Mouse (Mus musculus) liver, embryonic 16.5 days (tissue): ENCODE data around the gene Kitl. TPM values are rescaled to one million over a fixed set of nuclear protein-coding genes. Genes with fewer than 3 reads are reported as not detected.

Experiments
- ATAC-seq: fragments of 200-750 bp; cut with Nextera tagmentation; 2 replicates; pipeline ENCODE4 v1.8.0; 2017; ENCODE audit warnings: low read depth, mild to moderate bottlenecking, moderate number of reproducible peaks, moderate library complexity
- H3K27ac ChIP-seq: fragments of 300-500 bp; sonication (generic); 2 replicates; pipeline ENCODE4 v1.5.1; 2014; ENCODE audit warnings: mild to moderate bottlenecking, low read length
- H3K27me3 ChIP-seq: fragments of 300-500 bp; sonication (generic); 2 replicates; pipeline ENCODE4 v1.6.1; 2014; ENCODE audit warnings: low read depth, low read length, mixed read lengths; ENCODE audit not compliant: control insufficient read depth, insufficient read depth
- H3K36me3 ChIP-seq: fragments of 300-500 bp; sonication (generic); 2 replicates; pipeline ENCODE4 v1.6.1; 2014; ENCODE audit warnings: mild to moderate bottlenecking; ENCODE audit not compliant: control insufficient read depth, insufficient read depth
- H3K4me1 ChIP-seq: fragments of 300-500 bp; sonication (generic); 2 replicates; pipeline ENCODE4 v1.6.1; 2014; ENCODE audit warnings: low read depth, low read length, mixed read lengths; ENCODE audit not compliant: control insufficient read depth
- H3K4me2 ChIP-seq: fragments of 300-500 bp; sonication (generic); 2 replicates; pipeline ENCODE4 v1.6.1; 2014; ENCODE audit warnings: low read depth, low read length, mixed read lengths
- H3K4me3 ChIP-seq: fragments of 300-500 bp; sonication (generic); 2 replicates; pipeline ENCODE4 v1.5.1; 2014; ENCODE audit warnings: low read depth, mild to moderate bottlenecking, low read length
- H3K9ac ChIP-seq: fragments of 300-500 bp; sonication (generic); 2 replicates; pipeline ENCODE4 v1.6.1; 2014; ENCODE audit warnings: low read depth, low read length
- H3K9me3 ChIP-seq: fragments of 300-500 bp; sonication (generic); replicated peaks from 2 replicates; pipeline ENCODE4 v1.6.1; 2016; ENCODE audit warnings: low read length; ENCODE audit not compliant: control insufficient read depth
- WGBS: fragments of 180-500 bp; shearing (Covaris S2); extraction: QIAGEN DNeasy Blood & Tissue Kit; methylation state at CpG from one replicate; pipeline ENCODE4 v1.1.7; 2014; ENCODE audit not compliant: insufficient replicate concordance; 5-methylcytosine and 5-hydroxymethylcytosine counted together
- polyA plus RNA-seq: library from polyadenylated mRNA; unstranded; fragments of >200 nt; fragmentation: Nextera tagmentation; extraction: Ambion mirVana; gene quantifications from 2 replicates; pipeline ENCODE4 v1.2.1, GENCODE M21; 2015

Kitl gene
- polyA plus RNA-seq, 1 experiment from 2014 or later, result 6.3 TPM

DNA sequence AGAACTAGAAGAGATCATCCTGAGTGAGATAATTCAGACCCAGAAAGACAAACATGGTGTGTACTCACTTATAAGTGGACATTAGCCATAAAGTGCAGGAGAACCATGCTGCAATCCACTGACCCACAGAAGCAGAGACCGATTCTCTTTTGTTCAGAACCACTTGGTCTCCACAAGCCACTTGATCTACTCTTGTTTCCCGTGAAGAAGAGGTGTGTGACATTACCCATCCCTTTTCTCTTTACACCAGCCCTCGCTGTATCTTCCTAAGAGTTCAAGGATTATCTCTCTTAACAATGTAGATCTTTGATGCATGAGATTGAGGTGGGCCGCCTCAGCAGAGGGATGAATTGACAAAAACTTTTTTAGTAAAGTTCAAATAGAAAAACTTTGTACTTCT, 11.6 kb upstream of the Kitl start:
- Histone ChIP-seq H3K27ac (no peak overlapping the region), H3K9me3 (no peaks in the 10 kb centered on the region), H3K27me3 (no peaks in the 10 kb centered on the region), H3K36me3 (no peaks in the 10 kb centered on the region), H3K4me3 (no peak overlapping the region), H3K4me2 (no peak overlapping the region), H3K4me1 (no peaks in the 10 kb centered on the region), H3K9ac (no peak overlapping the region)
- 57% methylated on average over 4 of the region's 4 CpGs for WGBS
- no peak for ATAC-seq

GRCm38 (mm10) chr10:100009681-100010080, 5.7 kb upstream of the Kitl start:
- WGBS, result 72% methylated on average over 6 of the region's 6 CpGs
- Histone ChIP-seq H3K9ac (no peak overlapping the region), H3K4me3 (no peak overlapping the region), H3K4me2 (no peak overlapping the region), H3K4me1 (no peaks in the 10 kb centered on the region), H3K27me3 (no peaks in the 10 kb centered on the region), H3K9me3 (no peaks in the 10 kb centered on the region), H3K36me3 (no peaks in the 10 kb centered on the region), H3K27ac (no peak overlapping the region)
- no peak for ATAC-seq

DNA sequence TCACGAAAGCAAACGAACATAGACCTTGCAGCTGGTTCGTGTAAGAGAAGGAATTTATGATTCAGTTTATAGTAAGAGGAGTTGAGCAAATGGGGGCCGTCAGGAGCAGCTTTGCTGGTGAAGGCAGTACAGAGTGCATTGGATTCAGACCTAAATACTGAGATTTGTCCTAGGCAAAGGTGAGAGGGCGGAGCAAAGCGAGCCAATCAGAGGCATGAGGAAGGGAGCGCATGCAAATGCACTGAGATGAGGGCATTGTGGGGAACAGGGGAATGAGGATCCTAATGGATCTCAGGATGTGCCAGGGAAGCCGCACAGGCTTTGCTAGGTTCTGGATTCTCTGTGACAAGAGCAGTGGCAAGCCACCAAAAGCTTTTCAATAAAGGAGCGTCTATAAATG, 5.1 kb upstream of the Kitl start:
- no peak overlapping the region for H3K4me2 ChIP-seq
- no peaks in the 10 kb centered on the region for H3K36me3 ChIP-seq
- no peak for ATAC-seq
- no peaks in the 10 kb centered on the region for H3K4me1 ChIP-seq
- H3K9me3 ChIP-seq, result no peaks in the 10 kb centered on the region
- peaks cover under 1% of the 10 kb centered on the region; the same call in 1 of the 2 replicates for H3K27me3 ChIP-seq
- no peak overlapping the region for H3K27ac ChIP-seq
- no peak overlapping the region for H3K4me3 ChIP-seq
- H3K9ac ChIP-seq, result no peak overlapping the region
- 67% methylated on average over 9 of the region's 9 CpGs for WGBS

DNA sequence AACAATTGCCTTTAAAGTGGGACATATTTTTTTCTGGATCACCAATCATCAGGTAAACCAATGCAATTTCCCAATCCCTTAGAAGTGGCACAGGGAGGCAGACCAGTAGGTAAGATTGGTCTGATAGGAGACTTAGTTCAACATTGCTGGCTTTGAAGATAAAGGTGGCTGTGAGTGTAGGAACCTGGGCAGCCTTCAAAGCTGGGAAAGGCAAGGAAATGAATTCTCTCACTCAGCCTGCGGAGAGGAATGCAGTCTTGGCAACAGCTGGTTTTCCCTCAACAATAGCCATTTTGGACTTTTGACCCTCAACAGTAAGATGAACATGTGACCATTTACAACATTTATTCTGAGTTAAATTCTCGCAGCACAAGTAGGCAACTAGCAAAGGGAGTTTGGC, 1.3 kb upstream of the Kitl start:
- Histone ChIP-seq H3K27me3 (peaks cover 21% of the 10 kb centered on the region), H3K36me3 (no peaks in the 10 kb centered on the region), H3K9me3 (no peaks in the 10 kb centered on the region), H3K4me2 (no peak overlapping the region), H3K9ac (no peak overlapping the region), H3K4me1 (no peaks in the 10 kb centered on the region), H3K4me3 (no peak overlapping the region), H3K27ac (no peak overlapping the region)
- ATAC-seq, result no peak
- WGBS, result 31% methylated on average over 2 of the region's 2 CpGs

GRCm38 (mm10) chr10:100016326-100016709, 888 bp downstream of the Kitl start:
- H3K27ac ChIP-seq, result peak overlapping the region; percentile 18
- peak overlapping the region; percentile 47 for H3K9ac ChIP-seq

GRCm38 (mm10) chr10:100016941-100017770, 1.7 kb downstream of the Kitl start:
- Histone ChIP-seq H3K36me3 (no peaks in the 10 kb centered on the region), H3K9ac (no peak overlapping the region), H3K9me3 (no peaks in the 10 kb centered on the region), H3K27me3 (peaks cover 21% of the 10 kb centered on the region), H3K27ac (no peak overlapping the region), H3K4me2 (peak overlapping the region; percentile 48), H3K4me3 (peak overlapping the region; percentile 34), H3K4me1 (no peaks in the 10 kb centered on the region)
- ATAC-seq, result no peak
- 13% methylated on average over 13 of the region's 13 CpGs for WGBS

More at GRCm38 (mm10) chr10:100016326-100016709, 888 bp downstream of the Kitl start:
- Histone ChIP-seq H3K4me1 (no peaks in the 10 kb centered on the region), H3K36me3 (no peaks in the 10 kb centered on the region), H3K27me3 (peaks cover 21% of the 10 kb centered on the region), H3K9me3 (no peaks in the 10 kb centered on the region), H3K4me2 (peak overlapping the region; percentile 47), H3K4me3 (peak overlapping the region; percentile 61)
- WGBS, result under 1% methylated on average over 28 of the region's 28 CpGs
- ATAC-seq, result no peak

GRCm38 (mm10) chr10:100017771-100018070, 2.3 kb downstream of the Kitl start:
- Histone ChIP-seq H3K4me1 (no peaks in the 10 kb centered on the region), H3K36me3 (no peaks in the 10 kb centered on the region), H3K27ac (no peak overlapping the region), H3K4me2 (peak overlapping the region; percentile 48), H3K4me3 (peak overlapping the region; percentile 34), H3K9me3 (no peaks in the 10 kb centered on the region), H3K27me3 (peaks cover 21% of the 10 kb centered on the region), H3K9ac (no peak overlapping the region)
- ATAC-seq, result no peak
- 9% methylated on average over 10 of the region's 10 CpGs for WGBS

- Histone ChIP-seq H3K9ac (no peak overlapping the region), H3K36me3 (no peaks in the 10 kb centered on the region), H3K27me3 (peaks cover 21% of the 10 kb centered on the region), H3K27ac (no peak overlapping the region), H3K4me3 (no peak overlapping the region), H3K4me2 (no peak overlapping the region), H3K9me3 (no peaks in the 10 kb centered on the region), H3K4me1 (no peaks in the 10 kb centered on the region)
- no peak for ATAC-seq
- WGBS, result 25% methylated on average over 5 of the region's 5 CpGs
Measured at GRCm38 (mm10) chr10:100018493-100018892, 3.1 kb downstream of the Kitl start.

DNA sequence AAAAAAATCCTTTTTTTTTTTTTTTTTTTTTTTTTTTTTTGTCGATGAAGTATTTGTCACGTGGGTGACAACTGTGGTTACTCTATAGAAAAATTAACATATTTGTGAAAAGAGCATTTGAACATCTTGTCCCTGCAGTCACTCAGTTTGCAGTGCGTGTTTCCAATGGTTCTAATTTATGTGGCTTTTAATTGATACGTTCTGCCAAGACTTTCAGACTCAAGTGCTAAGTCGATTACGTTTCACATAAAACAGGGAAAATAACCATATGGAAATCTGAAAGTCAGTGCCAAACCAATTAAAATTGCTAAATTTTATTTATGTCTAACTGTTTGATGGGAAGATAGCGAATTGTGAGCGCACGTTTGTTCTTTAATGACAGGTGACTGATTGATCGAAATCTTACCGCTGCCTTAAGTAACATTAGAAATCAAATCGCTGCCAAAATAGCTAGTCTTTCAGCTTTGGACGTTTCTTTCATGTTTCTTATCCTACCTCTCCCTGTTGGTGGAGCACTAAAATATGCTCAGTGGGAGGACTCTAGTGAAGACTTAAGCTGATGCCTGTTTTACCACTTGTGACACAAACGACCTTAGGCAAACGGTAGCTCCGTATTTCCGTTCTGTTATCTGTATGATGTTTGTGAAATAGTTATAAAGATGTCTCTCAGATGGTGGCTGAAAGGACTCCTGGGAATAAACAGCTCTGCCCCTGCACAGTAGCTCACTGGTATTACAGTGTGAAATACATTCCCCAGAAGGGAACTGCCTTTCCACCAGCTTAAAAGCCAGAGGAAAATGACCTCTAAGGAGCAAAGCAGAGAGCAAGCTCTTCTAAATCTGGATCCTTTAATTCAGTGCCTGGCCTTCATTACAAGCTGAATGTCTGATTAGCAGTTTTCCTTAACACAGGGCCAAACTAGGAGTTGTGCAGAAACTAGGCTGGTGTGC, 4.1 kb downstream of the Kitl start:
- Histone ChIP-seq H3K27me3 (peaks cover 21% of the 10 kb centered on the region), H3K4me1 (no peaks in the 10 kb centered on the region), H3K4me3 (no peak overlapping the region), H3K36me3 (no peaks in the 10 kb centered on the region), H3K9ac (no peak overlapping the region), H3K4me2 (no peak overlapping the region), H3K9me3 (no peaks in the 10 kb centered on the region), H3K27ac (no peak overlapping the region)
- ATAC-seq, result no peak
- WGBS, result 50% methylated on average over 17 of the region's 17 CpGs
